Mouse (Mus musculus): ENCODE data around the gene Pou3f4. TPM values are rescaled to one million over a fixed set of nuclear protein-coding genes. Genes with fewer than 3 reads are reported as not detected.

Pou3f4 gene
- polyA plus RNA-seq, 1 experiment from 2014 or later = not detected

- Histone ChIP-seq H3K27me3 (peaks cover 41% of the 10 kb centered on the region), H3K36me3 (no peaks in the 10 kb centered on the region), H3K4me1 (replicated peaks) (no peaks in the 10 kb centered on the region), H3K4me2 (no peak overlapping the region), H3K9me3 (replicated peaks) (no peaks in the 10 kb centered on the region), H3K4me3 (replicated peaks) (no peak overlapping the region), H3K27ac (no peak overlapping the region), H3K9ac (no peak overlapping the region)
- DNase-seq (no peak), ATAC-seq (ENCODE audit: low read depth) (no peak)
- 19% methylated on average over 10 of the region's 10 CpGs for WGBS (ENCODE audit: insufficient replicate concordance)
Observed at GRCm38 (mm10) chrX:110817211-110817610, 3.1 kb downstream of the Pou3f4 start.

GRCm38 (mm10) chrX:110837450-110837849 lies 23.4 kb downstream of the Pou3f4 start:
- H3K4me2 ChIP-seq = no peak overlapping the region
- 53% methylated on average over 2 of the region's 2 CpGs for WGBS (ENCODE audit: insufficient replicate concordance)
- no peak overlapping the region for H3K9ac ChIP-seq

GRCm38 (mm10) chrX:110851300-110851699 lies 37.2 kb downstream of the Pou3f4 start:
- H3K4me3 ChIP-seq (replicated peaks) = no peak overlapping the region
- no peaks in the 10 kb centered on the region for H3K4me1 ChIP-seq (replicated peaks)
- no peak for DNase-seq
- ATAC-seq (ENCODE audit: low read depth) = no peak
- H3K9me3 ChIP-seq (replicated peaks) = no peaks in the 10 kb centered on the region
- no peaks in the 10 kb centered on the region for H3K36me3 ChIP-seq
- WGBS (ENCODE audit: insufficient replicate concordance) = 59% methylated on average over 2 of the region's 2 CpGs
- H3K27me3 ChIP-seq = no peaks in the 10 kb centered on the region
- H3K4me2 ChIP-seq = no peak overlapping the region
- no peak overlapping the region for H3K9ac ChIP-seq
- H3K27ac ChIP-seq = no peak overlapping the region

More at GRCm38 (mm10) chrX:110837450-110837849, 23.4 kb downstream of the Pou3f4 start:
- no peaks in the 10 kb centered on the region for H3K9me3 ChIP-seq (replicated peaks)
- no peak for ATAC-seq (ENCODE audit: low read depth)
- H3K27ac ChIP-seq = no peak overlapping the region
- no peak overlapping the region for H3K4me3 ChIP-seq (replicated peaks)
- H3K36me3 ChIP-seq = no peaks in the 10 kb centered on the region
- no peaks in the 10 kb centered on the region for H3K27me3 ChIP-seq
- no peak for DNase-seq
- H3K4me1 ChIP-seq (replicated peaks) = no peaks in the 10 kb centered on the region

All from liver, embryonic 13.5 days (tissue).